Mouse (Mus musculus): ENCODE measurements around the gene Ttll11.

- no peak for TF ChIP-seq CTCF (IDR thresholded peaks at IDR 0.05; ENCODE audit: control insufficient read depth, insufficient read depth, low read length)
- TF ChIP-seq POLR2A (IDR thresholded peaks at IDR 0.05; ENCODE audit: borderline replicate concordance, control insufficient read depth, low read depth, low read length): no peak
Measured at GRCm38 (mm10) chr2:35845611-35846504, 133.9 kb downstream of the Ttll11 start.

Measured in bone marrow, adult 2 months (tissue).